Mouse (Mus musculus) neural tube, embryonic 11.5 days (tissue): Measurements from ENCODE around the gene Pde1a. TPM values are rescaled to one million over a fixed set of nuclear protein-coding genes. Genes with fewer than 3 reads are reported as not detected.

Experiments
- ATAC-seq: fragments of 200-750 bp; cut with Nextera tagmentation; 2 replicates; pipeline ENCODE4 v1.8.0; 2017; ENCODE audit warnings: moderate number of reproducible peaks, mild to moderate bottlenecking, moderate TSS enrichment, moderate library complexity; ENCODE audit not compliant: insufficient read depth, low FRiP score, low TSS enrichment
- DNase-seq: peaks from one replicate; pipeline ENCODE4 v3.0.0-alpha.2; 2015; ENCODE audit warnings: low spot score
- H3K27ac ChIP-seq: fragments of 300-500 bp; sonication (generic); 2 replicates; pipeline ENCODE4 v1.5.1; 2014; ENCODE audit warnings: low read depth, mild to moderate bottlenecking, low read length
- H3K27me3 ChIP-seq: fragments of 300-500 bp; sonication (generic); 2 replicates; pipeline ENCODE4 v1.6.1; 2014; ENCODE audit warnings: mild to moderate bottlenecking, low read length, mixed read lengths; ENCODE audit not compliant: control insufficient read depth, insufficient read depth
- H3K36me3 ChIP-seq: fragments of 300-500 bp; sonication (generic); 2 replicates; pipeline ENCODE4 v1.6.1; 2014; ENCODE audit warnings: mild to moderate bottlenecking, low read length, moderate library complexity, mixed read lengths; ENCODE audit not compliant: control insufficient read depth, insufficient read depth
- H3K4me1 ChIP-seq: fragments of 300-500 bp; sonication (generic); 2 replicates; pipeline ENCODE4 v1.6.1; 2014; ENCODE audit warnings: low read length, mixed read lengths; ENCODE audit not compliant: control insufficient read depth, insufficient read depth
- H3K4me2 ChIP-seq: fragments of 300-500 bp; sonication (generic); 2 replicates; pipeline ENCODE4 v1.6.1; 2014; ENCODE audit warnings: low read depth, mild to moderate bottlenecking, moderate library complexity
- H3K4me3 ChIP-seq: fragments of 300-500 bp; sonication (generic); 2 replicates; pipeline ENCODE4 v1.5.1; 2014; ENCODE audit warnings: low read depth, low read length
- H3K9ac ChIP-seq: fragments of 300-500 bp; sonication (generic); 2 replicates; pipeline ENCODE4 v1.6.1; 2014; ENCODE audit warnings: mild to moderate bottlenecking, low read length
- H3K9me3 ChIP-seq: fragments of 300-500 bp; sonication (generic); 2 replicates; pipeline ENCODE4 v1.6.1; 2016; ENCODE audit warnings: low read length; ENCODE audit not compliant: control insufficient read depth
- WGBS: fragments of 180-500 bp; shearing (Covaris S2); extraction: QIAGEN DNeasy Blood & Tissue Kit; methylation state at CpG from one replicate; pipeline ENCODE4 v1.1.7; 2014; 5-methylcytosine and 5-hydroxymethylcytosine counted together
- polyA plus RNA-seq: library from polyadenylated mRNA; unstranded; fragments of >200 nt; fragmentation: Nextera tagmentation; extraction: Ambion mirVana; gene quantifications from 2 replicates; pipeline ENCODE4 v1.2.1, GENCODE M21; 2014

Gene Pde1a
- polyA plus RNA-seq, 1 experiment from 2014 or later: 0.38 TPM

- H3K4me1 ChIP-seq: no peaks in the 10 kb centered on the region
- H3K4me3 ChIP-seq: no peak overlapping the region
- 89% methylated on average over 11 of the region's 11 CpGs for WGBS
- no peak for DNase-seq
- H3K27me3 ChIP-seq: no peaks in the 10 kb centered on the region
- no peak overlapping the region for H3K27ac ChIP-seq
- H3K9me3 ChIP-seq: no peaks in the 10 kb centered on the region
- no peaks in the 10 kb centered on the region for H3K36me3 ChIP-seq
- no peak for ATAC-seq
- H3K4me2 ChIP-seq: no peak overlapping the region
- no peak overlapping the region for H3K9ac ChIP-seq
Observed at GRCm38 (mm10) chr2:79786467-79786866, 342.8 kb downstream of the Pde1a start.

- Histone ChIP-seq H3K9me3 (no peaks in the 10 kb centered on the region), H3K4me2 (no peak overlapping the region), H3K4me3 (no peak overlapping the region), H3K36me3 (no peaks in the 10 kb centered on the region), H3K4me1 (no peaks in the 10 kb centered on the region), H3K27me3 (no peaks in the 10 kb centered on the region), H3K9ac (no peak overlapping the region), H3K27ac (no peak overlapping the region)
- ATAC-seq (no peak), DNase-seq (no peak)
- WGBS: 72% methylated on average over 8 of the region's 8 CpGs
Observed at GRCm38 (mm10) chr2:79785541-79786134, 343.6 kb downstream of the Pde1a start.

Other genes starting within 250 kb of the Pde1a start
- gene Prdx6b, start 163.0 kb upstream of the Pde1a start, polyA plus RNA-seq: not detected in 2 replicates
- gene Dnajc10, start 186.0 kb upstream of the Pde1a start, polyA plus RNA-seq: 96.0 and 96.6 TPM in 2 replicates